Mouse (Mus musculus) midbrain, embryonic 13.5 days (tissue): ENCODE data around the gene Tbcel. TPM values are rescaled to one million over a fixed set of nuclear protein-coding genes. Genes with fewer than 3 reads are reported as not detected.

Source experiments
- ATAC-seq: fragments of 200-750 bp; cut with Nextera tagmentation; 2 replicates; pipeline ENCODE4 v1.8.0; 2017; ENCODE audit warnings: mild to moderate bottlenecking, moderate TSS enrichment, moderate library complexity
- H3K27ac ChIP-seq: fragments of 300-500 bp; sonication (generic); 2 replicates; pipeline ENCODE4 v1.5.1; 2015; ENCODE audit warnings: inconsistent platforms, mild to moderate bottlenecking, moderate library complexity
- H3K27me3 ChIP-seq: fragments of 300-500 bp; sonication (generic); 2 replicates; pipeline ENCODE4 v1.6.1; 2015; ENCODE audit warnings: mild to moderate bottlenecking, inconsistent platforms
- H3K36me3 ChIP-seq: fragments of 300-500 bp; sonication (generic); 2 replicates; pipeline ENCODE4 v1.6.1; 2015; ENCODE audit warnings: mild to moderate bottlenecking, inconsistent platforms
- H3K4me1 ChIP-seq: fragments of 300-500 bp; sonication (generic); replicated peaks from 2 replicates; pipeline ENCODE4 v1.6.1; 2015; ENCODE audit warnings: inconsistent platforms
- H3K4me2 ChIP-seq: fragments of 300-500 bp; sonication (generic); replicated peaks from 2 replicates; pipeline ENCODE4 v1.6.1; 2015; ENCODE audit warnings: moderate library complexity, mild to moderate bottlenecking, inconsistent platforms
- H3K4me3 ChIP-seq: fragments of 300-500 bp; sonication (generic); replicated peaks from 2 replicates; pipeline ENCODE4 v1.5.1; 2015; ENCODE audit warnings: mild to moderate bottlenecking, inconsistent platforms
- H3K9ac ChIP-seq: fragments of 300-500 bp; sonication (generic); replicated peaks from 2 replicates; pipeline ENCODE4 v1.6.1; 2015; ENCODE audit warnings: mild to moderate bottlenecking, inconsistent platforms
- H3K9me3 ChIP-seq: fragments of 300-500 bp; sonication (generic); 2 replicates; pipeline ENCODE4 v1.6.1; 2016; ENCODE audit warnings: mild to moderate bottlenecking, inconsistent platforms
- WGBS: fragments of 180-500 bp; shearing (Covaris S2); methylation state at CpG from one replicate; pipeline ENCODE4 v1.1.7; 2015; 5-methylcytosine and 5-hydroxymethylcytosine counted together
- polyA plus RNA-seq: library from polyadenylated mRNA; unstranded; fragments of >200 nt; fragmentation: Nextera tagmentation; extraction: Ambion mirVana; gene quantifications from 2 replicates; pipeline ENCODE4 v1.2.1, GENCODE M21; 2015

Gene Tbcel
- polyA plus RNA-seq, 1 experiment from 2014 or later: 5.2 TPM

- WGBS: 77% methylated on average over 4 of the region's 4 CpGs
- H3K9ac ChIP-seq: no peak overlapping the region
- no peaks in the 10 kb centered on the region for H3K36me3 ChIP-seq
- ATAC-seq: no peak
- H3K27me3 ChIP-seq: 0 out of 2 replicates have a peak, but pooled peaks cover 11% of the 10 kb centered on the region
- H3K4me2 ChIP-seq: no peak overlapping the region
- no peak overlapping the region for H3K4me3 ChIP-seq
- H3K9me3 ChIP-seq: no peaks in the 10 kb centered on the region
- H3K4me1 ChIP-seq: peaks cover 16% of the 10 kb centered on the region
- H3K27ac ChIP-seq: no peak overlapping the region
These were observed 4.7 kb upstream of the Tbcel start for GRCm38 (mm10) chr9:42512312-42512711.

GRCm38 (mm10) chr9:42508235-42508634 lies 626 bp upstream of the Tbcel start:
- H3K27ac ChIP-seq: no peak overlapping the region
- no peak overlapping the region for H3K9ac ChIP-seq
- WGBS: 75% methylated on average over 7 of the region's 7 CpGs
- peaks cover 7% of the 10 kb centered on the region for H3K4me1 ChIP-seq
- H3K36me3 ChIP-seq: no peaks in the 10 kb centered on the region
- no peak overlapping the region for H3K4me3 ChIP-seq
- H3K4me2 ChIP-seq: no peak overlapping the region
- 0 out of 2 replicates have a peak, but pooled peaks cover 3% of the 10 kb centered on the region for H3K27me3 ChIP-seq
- no peaks in the 10 kb centered on the region for H3K9me3 ChIP-seq
- no peak for ATAC-seq

- H3K4me3 ChIP-seq: no peak overlapping the region
- no peaks in the 10 kb centered on the region for H3K4me1 ChIP-seq
- no peak overlapping the region for H3K4me2 ChIP-seq
- 70% methylated on average over 1 of the region's 1 CpGs for WGBS
- no peak for ATAC-seq
- no peaks in the 10 kb centered on the region for H3K27me3 ChIP-seq
- H3K36me3 ChIP-seq: no peaks in the 10 kb centered on the region
- H3K27ac ChIP-seq: no peak overlapping the region
- no peaks in the 10 kb centered on the region for H3K9me3 ChIP-seq
- no peak overlapping the region for H3K9ac ChIP-seq
These were observed 587 bp downstream of the Tbcel start for GRCm38 (mm10) chr9:42507022-42507421.

- 80% methylated on average over 3 of the region's 3 CpGs for WGBS
- no peak for ATAC-seq
- Histone ChIP-seq H3K4me1 (no peaks in the 10 kb centered on the region), H3K9me3 (no peaks in the 10 kb centered on the region), H3K9ac (no peak overlapping the region), H3K27ac (no peak overlapping the region), H3K27me3 (no peaks in the 10 kb centered on the region), H3K36me3 (no peaks in the 10 kb centered on the region), H3K4me3 (no peak overlapping the region), H3K4me2 (no peak overlapping the region)
These were observed 2.6 kb downstream of the Tbcel start for GRCm38 (mm10) chr9:42504971-42505510.

GRCm38 (mm10) chr9:42504559-42504958 lies 3.0 kb downstream of the Tbcel start:
- Histone ChIP-seq H3K4me3 (no peak overlapping the region), H3K9me3 (no peaks in the 10 kb centered on the region), H3K4me1 (no peaks in the 10 kb centered on the region), H3K36me3 (no peaks in the 10 kb centered on the region), H3K4me2 (no peak overlapping the region), H3K27me3 (no peaks in the 10 kb centered on the region), H3K9ac (no peak overlapping the region), H3K27ac (no peak overlapping the region)
- 66% methylated on average over 11 of the region's 11 CpGs for WGBS
- no peak for ATAC-seq

- Histone ChIP-seq H3K9ac (no peak overlapping the region), H3K9me3 (no peaks in the 10 kb centered on the region), H3K27me3 (no peaks in the 10 kb centered on the region), H3K4me3 (no peak overlapping the region), H3K4me2 (no peak overlapping the region), H3K27ac (no peak overlapping the region), H3K36me3 (no peaks in the 10 kb centered on the region), H3K4me1 (no peaks in the 10 kb centered on the region)
- 85% methylated on average over 4 of the region's 4 CpGs for WGBS
- ATAC-seq: no peak
These were observed 3.9 kb downstream of the Tbcel start for GRCm38 (mm10) chr9:42503709-42504108.

GRCm38 (mm10) chr9:42496296-42496695 lies 11.3 kb downstream of the Tbcel start:
- Histone ChIP-seq H3K27ac (no peak overlapping the region), H3K9me3 (no peaks in the 10 kb centered on the region), H3K9ac (no peak overlapping the region), H3K27me3 (no peaks in the 10 kb centered on the region), H3K4me3 (no peak overlapping the region), H3K36me3 (no peaks in the 10 kb centered on the region), H3K4me2 (no peak overlapping the region), H3K4me1 (no peaks in the 10 kb centered on the region)
- ATAC-seq: no peak
- 88% methylated on average over 2 of the region's 2 CpGs for WGBS

GRCm38 (mm10) chr9:42491780-42492179 lies 15.8 kb downstream of the Tbcel start:
- no peaks in the 10 kb centered on the region for H3K9me3 ChIP-seq
- no peak for ATAC-seq
- 74% methylated on average over 9 of the region's 9 CpGs for WGBS
- no peak overlapping the region for H3K27ac ChIP-seq
- no peak overlapping the region for H3K9ac ChIP-seq
- H3K36me3 ChIP-seq: no peaks in the 10 kb centered on the region
- no peak overlapping the region for H3K4me3 ChIP-seq
- no peak overlapping the region for H3K4me2 ChIP-seq
- no peaks in the 10 kb centered on the region for H3K4me1 ChIP-seq
- no peaks in the 10 kb centered on the region for H3K27me3 ChIP-seq

GRCm38 (mm10) chr9:42490589-42491382 lies 16.8 kb downstream of the Tbcel start:
- Histone ChIP-seq H3K27me3 (no peaks in the 10 kb centered on the region), H3K4me2 (no peak overlapping the region), H3K4me3 (no peak overlapping the region), H3K9me3 (no peaks in the 10 kb centered on the region), H3K36me3 (no peaks in the 10 kb centered on the region), H3K4me1 (no peaks in the 10 kb centered on the region), H3K9ac (no peak overlapping the region), H3K27ac (no peak overlapping the region)
- 86% methylated on average over 16 of the region's 16 CpGs for WGBS
- no peak for ATAC-seq

- Histone ChIP-seq H3K9me3 (no peaks in the 10 kb centered on the region), H3K36me3 (no peaks in the 10 kb centered on the region), H3K4me3 (no peak overlapping the region), H3K27ac (no peak overlapping the region), H3K4me1 (no peaks in the 10 kb centered on the region), H3K27me3 (no peaks in the 10 kb centered on the region), H3K4me2 (no peak overlapping the region), H3K9ac (no peak overlapping the region)
- ATAC-seq: no peak
- 95% methylated on average over 1 of the region's 1 CpGs for WGBS
These were observed 19.5 kb downstream of the Tbcel start for GRCm38 (mm10) chr9:42488071-42488470.

GRCm38 (mm10) chr9:42486913-42487312 lies 20.7 kb downstream of the Tbcel start:
- H3K27me3 ChIP-seq: no peaks in the 10 kb centered on the region
- H3K36me3 ChIP-seq: no peaks in the 10 kb centered on the region
- H3K9ac ChIP-seq: no peak overlapping the region
- no peak overlapping the region for H3K27ac ChIP-seq
- ATAC-seq: no peak
- 84% methylated on average over 4 of the region's 4 CpGs for WGBS
- H3K9me3 ChIP-seq: no peaks in the 10 kb centered on the region
- no peak overlapping the region for H3K4me3 ChIP-seq
- H3K4me1 ChIP-seq: no peaks in the 10 kb centered on the region
- H3K4me2 ChIP-seq: no peak overlapping the region

- Histone ChIP-seq H3K36me3 (no peaks in the 10 kb centered on the region), H3K9ac (no peak overlapping the region), H3K4me3 (no peak overlapping the region), H3K9me3 (no peaks in the 10 kb centered on the region), H3K27me3 (no peaks in the 10 kb centered on the region), H3K4me2 (no peak overlapping the region), H3K4me1 (no peaks in the 10 kb centered on the region), H3K27ac (no peak overlapping the region)
- WGBS: 94% methylated on average over 1 of the region's 1 CpGs
- no peak for ATAC-seq
These were observed 22.9 kb downstream of the Tbcel start for GRCm38 (mm10) chr9:42484667-42485066.

- Histone ChIP-seq H3K27ac (no peak overlapping the region), H3K4me2 (no peak overlapping the region), H3K9ac (no peak overlapping the region), H3K27me3 (no peaks in the 10 kb centered on the region), H3K4me3 (no peak overlapping the region), H3K4me1 (no peaks in the 10 kb centered on the region), H3K36me3 (no peaks in the 10 kb centered on the region), H3K9me3 (no peaks in the 10 kb centered on the region)
- WGBS: 95% methylated on average over 1 of the region's 1 CpGs
- no peak for ATAC-seq
These were observed 24.7 kb downstream of the Tbcel start for GRCm38 (mm10) chr9:42482944-42483343.
